Mouse (Mus musculus) urinary bladder, postnatal 14 days (tissue): ENCODE results near the gene Ak7.

Experiments used
- DNase-seq: peaks from one replicate; pipeline ENCODE4 v3.0.0; 2021; ENCODE audit warnings: low spot score

Ak7 gene

DNA sequence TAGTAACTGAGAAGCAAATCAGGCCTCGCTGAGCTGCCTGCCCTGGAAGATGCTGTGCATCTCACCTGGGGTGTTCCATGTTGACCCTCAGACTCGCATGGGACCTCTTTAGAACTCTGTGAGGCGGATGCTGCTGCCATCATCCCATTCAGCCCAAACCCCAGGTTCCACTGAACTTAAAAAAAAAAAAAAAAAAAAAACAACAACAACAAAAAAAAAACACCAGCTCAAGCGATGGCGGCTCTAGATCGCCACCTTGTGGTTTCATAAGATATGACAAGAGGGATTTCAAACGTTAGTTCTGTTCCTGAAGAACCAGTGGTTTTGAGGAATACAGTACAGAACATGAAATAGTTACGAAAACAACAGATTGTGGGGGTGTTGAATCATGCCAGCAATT, 22.2 kb downstream of the Ak7 start:
- peak; percentile 12 for DNase-seq

DNA sequence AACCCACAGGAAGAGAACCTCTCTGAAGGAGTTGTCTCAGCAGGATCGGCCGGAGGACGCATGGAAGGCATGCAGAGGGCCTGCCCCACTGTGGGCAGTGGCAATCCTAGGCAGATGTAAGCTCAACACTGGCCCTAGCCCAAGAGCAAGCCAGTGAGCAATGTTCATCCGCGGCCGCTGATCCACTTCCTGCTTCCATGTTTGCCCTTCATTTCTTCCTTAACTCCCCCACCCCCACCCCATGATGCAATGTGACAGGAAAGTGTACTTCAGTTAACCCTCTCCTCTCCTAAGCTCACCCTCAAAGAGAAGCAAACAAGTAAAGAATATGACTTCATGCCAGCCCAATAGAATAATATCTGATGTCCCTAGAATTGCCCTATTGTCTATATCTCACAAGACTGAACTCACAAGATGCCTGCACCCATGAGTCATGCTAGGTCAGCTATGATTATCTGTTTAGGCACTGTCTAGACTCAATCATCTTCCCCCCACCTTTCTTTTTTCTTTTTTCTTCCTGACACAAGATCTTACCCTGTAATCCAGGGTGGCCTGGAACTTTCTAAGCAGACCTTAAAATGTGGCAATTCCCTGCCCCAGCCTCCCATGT, 25.2 kb downstream of the Ak7 start:
- DNase-seq: no peak

DNA sequence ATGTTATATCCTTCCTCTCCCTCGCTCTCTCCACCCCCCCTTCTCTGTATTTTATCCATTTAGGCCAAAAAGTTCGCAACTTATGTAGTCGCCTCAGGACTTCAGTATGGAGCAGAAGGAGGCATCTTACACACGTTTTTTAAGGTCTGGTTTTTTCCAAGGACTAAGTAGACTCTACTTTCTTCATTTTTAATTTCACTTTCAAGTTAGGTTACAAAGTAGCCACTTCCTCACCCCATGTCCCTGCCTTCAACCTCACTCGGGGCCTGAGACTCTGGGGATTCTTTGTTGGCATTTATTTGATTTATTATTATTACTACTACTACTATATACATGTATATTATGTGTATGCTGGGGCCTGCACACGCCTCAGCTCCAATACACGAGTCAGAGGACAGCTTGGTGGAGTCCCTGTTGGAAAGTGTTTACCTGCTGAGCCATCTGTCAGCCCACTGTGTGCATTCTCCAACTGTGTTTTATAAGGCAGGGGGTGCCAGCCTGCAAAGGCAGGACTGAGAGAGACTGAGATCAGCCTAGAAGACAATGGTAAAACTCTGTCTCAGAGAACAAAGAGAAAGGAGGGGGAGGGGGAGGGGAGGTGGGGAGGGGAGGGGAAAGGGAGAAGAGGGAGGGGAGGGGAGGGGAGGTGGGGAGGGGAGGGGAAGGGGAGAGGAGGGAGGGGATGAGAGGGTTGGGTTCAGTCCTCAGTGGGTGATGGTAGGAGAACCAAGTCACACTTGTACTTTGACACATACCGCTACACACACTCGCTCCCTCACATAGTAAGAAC, 27.8 kb downstream of the Ak7 start:
- no peak for DNase-seq

DNA sequence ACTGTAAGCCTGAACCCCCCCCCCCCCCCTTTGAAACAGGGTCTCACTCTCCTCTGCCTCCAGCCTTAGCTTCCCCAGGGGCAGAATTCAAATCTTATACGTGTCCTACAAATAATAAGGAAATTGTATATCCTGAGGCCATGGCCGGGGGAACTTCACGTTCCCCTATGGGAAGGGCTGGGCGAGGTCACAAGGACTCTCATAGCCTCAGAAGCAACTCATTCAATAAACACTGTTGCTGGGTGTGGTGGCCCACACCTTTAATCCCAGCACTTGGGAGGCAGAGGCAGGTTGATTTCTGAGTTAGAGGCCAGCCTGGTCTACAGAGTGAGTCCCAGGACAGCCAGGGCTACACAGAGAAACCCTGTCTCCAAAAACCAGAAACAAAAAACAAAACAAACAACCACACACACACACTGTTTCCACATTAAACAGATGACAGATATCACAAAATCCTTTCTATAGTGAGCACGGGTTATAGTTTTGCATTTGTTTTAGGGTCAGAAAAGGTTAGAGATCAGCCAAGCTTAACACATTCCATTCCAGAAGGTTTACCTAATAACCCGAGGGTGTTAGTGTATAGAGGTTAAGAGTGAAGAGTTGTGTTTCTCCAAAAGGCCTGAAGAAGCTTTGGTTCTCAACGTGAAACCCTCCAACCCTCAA, 29.6 kb downstream of the Ak7 start:
- DNase-seq: no peak

DNA sequence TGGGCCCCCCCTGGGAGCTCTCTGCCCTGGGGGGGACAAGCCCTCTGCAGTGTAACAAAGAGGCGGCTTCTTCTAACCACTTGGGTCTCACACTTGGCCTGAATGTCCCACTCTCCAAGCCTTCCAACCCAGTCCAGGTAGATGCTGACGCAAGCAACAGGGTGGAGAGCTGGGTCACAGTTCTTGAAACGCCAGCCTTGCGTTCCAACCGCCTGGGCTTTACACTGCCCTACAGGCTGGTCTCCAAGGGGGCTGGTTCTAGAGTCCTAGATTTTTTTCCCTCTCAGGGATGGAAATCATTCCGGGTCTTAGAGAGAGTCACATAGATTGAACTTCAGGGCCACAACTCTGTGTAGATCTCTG, 30.1 kb downstream of the Ak7 start:
- DNase-seq: no peak

DNA sequence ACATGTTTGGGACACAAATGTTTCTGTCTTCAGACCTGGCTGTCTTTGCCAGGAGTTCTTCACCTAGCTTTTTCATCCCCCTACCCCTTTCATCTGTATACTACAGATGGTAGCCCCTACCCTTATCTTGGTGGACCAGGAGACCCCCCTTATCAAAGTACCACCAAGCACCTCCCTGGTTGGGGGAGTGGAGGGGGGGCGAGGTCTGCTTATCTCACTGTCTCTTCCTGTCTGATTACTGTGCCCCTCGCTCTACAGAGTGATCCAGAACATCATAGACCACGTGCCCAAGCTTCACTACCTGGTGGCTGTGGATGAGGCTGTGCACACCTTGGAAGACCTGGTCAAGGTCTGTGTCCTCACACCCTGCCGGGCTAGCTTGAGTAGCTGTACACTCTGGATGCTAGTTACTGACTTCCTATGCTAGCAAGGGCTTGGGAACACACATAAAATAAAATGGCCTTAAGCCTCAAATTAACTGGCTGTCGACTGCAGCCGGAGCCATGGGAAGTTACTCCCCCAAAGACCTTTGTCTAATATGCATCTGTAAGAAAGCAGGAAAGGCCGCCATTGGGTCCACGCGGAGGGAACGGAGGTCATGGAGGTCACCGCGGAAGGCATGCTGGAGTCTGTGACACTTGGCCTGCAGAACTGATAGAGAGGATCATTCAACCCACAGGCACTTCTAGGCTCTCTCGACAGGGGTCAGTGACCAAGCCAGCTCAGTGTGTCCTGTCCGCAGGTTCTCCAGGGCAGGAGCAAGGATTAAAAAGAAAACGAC, 32.7 kb downstream of the Ak7 start:
- no peak for DNase-seq

DNA sequence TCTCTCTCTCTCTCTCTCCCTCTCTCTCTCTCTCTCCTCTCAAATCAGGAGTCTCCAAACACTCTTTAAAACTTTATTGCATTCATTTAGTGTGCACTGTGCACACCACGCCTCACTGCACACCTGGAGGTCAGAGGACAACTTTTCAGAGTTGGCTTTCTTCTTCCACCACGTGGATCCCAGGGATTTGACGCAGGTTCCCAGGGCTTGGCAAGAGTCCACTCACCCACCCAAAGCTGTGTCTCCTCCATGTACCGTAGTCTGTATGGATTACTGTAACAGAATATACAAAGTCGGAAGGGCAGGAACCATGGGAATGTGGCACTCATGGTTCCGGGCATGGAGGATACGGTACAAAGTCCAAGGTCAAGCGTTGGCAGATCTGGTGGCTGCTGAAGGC, 33.9 kb downstream of the Ak7 start:
- no peak for DNase-seq

DNA sequence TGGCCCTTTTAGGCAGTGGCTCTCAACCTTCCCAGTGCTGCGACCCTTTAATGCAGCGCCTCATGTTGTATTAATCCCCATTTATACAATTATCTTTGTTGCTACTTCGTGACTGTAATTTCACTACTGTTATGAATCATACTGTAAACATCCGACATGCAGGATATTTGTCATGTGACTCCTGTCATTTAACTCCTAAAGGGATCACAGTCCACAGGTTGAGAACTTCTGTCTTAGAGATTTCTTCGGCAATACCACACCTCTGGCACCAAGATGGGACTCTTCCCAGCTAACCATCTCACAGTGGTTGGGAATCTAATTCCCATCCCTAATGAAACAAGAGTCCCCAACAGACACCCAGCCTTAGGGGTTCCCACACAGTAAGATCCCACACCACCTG, 42.3 kb downstream of the Ak7 start:
- no peak for DNase-seq

DNA sequence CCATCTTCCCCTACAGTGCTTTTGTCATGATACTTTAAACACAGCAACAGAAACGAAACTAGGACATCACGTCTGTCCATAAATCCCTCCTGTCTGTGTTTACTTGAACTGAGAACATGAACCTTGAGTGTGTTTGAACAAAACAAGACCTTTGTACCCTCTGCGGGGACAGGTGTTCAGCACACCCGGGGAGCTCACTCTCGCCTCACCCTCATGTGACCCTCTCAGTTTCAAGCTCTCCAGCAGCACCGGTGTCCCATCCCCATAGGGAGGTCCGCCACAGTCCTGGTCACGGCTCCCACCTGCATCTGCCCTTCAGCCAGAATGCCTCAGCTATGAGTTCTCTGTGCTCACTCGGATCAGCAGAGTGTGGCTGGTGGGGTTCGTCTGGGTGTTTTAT, 48.0 kb downstream of the Ak7 start:
- no peak for DNase-seq

DNA sequence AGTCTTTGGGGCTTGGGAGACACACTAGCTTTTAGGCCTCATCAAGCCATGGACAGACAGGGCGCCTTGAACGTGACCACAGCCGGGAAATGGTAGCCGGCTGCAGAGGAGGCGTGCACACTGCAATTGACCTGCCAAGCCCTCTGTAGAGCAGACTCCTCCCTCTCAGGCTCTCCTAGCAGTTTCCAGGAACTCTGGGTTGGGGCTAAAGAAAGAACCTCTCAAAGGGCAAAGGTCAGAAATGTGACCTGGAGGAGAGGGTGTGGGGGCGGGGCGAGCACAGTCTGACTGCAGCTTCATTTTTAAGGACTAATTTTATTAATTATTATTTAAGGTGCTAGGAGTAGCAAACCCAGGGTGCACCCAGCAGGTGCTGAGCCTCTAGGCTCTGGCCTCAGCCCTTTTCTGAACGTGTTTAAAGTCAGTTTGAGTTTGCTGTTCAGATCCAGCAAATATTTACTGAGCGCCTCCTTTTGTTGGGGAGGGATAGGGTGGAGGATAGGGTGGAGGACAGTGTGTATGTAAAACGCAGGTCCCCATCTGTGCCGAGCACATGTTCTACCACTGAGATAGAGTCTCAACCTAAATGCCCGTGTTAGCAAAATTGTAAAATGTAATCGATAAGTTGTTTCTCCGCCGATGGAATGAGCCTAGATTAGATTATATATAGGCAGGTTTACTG, 52.2 kb downstream of the Ak7 start:
- no peak for DNase-seq

DNA sequence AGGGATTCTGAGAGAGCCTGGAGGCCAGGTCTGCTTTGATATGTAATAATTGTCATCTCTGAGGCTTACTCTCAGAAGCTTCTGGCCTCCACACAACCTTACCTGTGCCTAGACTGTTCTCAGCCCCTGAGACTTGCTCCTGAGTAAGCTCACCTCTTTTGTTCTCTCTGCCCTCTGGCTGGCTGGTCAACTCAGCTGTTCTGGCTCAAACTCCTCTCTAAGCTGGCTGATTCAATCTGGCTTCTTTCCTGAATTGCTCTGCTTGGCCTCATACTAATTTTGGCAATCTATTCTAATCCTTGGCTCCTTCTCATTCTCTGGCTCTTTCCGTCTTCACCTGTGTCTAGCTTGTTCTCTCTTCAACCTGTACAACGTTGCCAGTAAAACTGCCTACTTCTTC, 53.1 kb downstream of the Ak7 start:
- no peak for DNase-seq

DNA sequence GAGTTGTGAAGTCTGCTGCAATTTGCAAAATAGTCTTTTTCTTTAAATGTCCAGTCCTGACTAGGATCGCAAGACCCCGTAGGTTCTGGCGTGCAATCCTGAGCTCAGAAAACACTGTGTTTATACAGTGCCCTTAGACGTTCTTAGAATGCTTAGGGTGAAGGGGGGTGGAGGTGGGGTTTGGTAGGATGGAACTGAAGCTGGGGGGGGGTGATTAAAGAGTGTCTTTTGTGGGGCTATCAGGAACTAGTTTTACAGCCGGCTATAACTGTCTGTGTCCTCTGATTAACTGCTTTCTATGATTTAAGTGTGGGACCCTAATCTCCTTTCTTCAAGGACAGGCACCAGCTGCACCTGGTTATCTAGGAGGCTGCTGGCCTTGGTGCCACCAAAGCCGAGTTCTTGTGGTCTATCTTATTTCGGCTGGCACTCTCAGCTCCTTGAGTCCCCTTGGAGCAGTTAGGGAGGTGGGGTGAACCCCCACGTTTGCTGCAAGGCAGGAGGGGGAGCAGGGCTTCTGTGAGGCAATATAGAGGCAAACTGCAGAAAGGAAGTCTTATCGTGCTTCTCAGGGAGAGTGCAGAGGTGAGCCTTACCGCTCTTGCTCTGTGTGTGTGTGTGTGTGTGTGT, 54.2 kb downstream of the Ak7 start:
- no peak for DNase-seq

DNA sequence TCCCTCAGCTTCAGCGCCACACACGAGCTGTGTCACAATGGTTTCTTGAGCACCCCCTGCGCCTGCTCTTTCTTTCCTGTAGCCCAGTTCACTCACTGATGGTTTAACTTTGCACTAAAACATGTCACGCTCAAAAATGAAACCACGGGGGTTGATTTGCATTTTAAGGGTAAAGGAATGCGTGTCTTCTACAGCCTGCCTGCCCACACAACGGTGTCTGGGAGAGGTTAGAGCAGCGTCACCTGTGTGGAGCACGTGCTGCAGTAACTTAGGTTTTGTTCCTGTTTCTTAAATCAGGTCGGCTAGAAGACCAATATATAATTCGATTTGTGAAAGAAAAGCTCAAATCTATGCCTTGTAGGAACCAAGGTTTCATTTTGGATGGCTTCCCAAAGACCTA, 55.4 kb downstream of the Ak7 start:
- DNase-seq: no peak

DNA sequence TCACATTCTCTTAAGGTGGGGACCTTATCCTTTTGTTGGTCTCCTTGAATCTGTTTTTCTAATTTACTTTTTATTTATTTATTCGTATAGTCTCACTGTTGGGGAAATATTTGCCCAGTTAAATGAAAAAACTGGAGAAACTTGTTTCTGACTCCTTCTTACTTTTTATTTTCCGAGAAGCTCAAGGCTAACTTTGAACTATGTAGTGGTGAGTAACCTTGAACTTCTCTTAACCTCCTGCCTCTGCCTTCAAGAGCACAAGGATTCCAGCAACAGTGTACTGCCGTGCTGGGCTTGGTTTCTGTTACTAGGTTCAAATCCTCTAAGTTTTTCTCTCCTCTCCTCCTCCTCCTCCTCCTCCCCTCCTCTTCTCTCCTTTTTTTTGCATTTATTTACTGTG, 55.9 kb downstream of the Ak7 start:
- no peak for DNase-seq

DNA sequence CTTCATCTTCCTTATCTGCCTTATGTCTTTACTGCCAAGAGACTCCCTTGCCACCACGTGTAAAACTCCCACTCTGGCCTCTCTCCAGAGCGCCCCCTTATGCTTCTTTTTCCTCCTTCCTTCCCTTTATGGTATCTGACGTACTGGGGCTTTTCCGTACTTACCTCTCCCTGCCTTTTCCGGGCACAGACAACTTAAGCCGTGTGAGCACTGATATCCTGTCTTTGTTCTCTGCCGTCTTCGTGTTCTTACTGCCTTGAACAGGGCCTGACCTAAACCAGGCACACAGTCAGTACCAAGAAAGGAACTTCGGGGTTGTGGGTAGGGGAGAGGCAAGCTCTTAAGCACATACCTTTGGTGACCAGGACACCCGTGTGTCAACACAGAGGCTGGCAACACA, 63.9 kb downstream of the Ak7 start:
- DNase-seq: no peak

DNA sequence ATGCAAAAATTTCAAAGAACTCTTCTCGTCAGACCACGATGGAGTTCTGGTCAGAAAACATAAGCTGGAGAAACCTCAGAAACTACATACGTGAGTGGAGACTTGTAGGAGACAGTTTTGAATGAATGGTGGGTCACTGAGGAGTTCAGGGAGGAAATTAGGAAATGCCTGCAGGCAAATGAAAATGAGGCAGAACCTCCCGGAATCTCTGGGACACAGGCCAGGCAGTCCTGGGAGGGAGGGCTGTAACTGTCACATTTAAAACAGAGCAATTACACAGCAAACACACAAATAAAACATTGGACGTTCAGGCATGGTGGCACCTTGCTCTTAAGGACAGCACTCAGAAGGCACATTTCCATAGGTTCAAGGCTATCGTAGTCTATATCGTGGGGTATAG, 69.1 kb downstream of the Ak7 start:
- DNase-seq: peak; percentile 12

DNA sequence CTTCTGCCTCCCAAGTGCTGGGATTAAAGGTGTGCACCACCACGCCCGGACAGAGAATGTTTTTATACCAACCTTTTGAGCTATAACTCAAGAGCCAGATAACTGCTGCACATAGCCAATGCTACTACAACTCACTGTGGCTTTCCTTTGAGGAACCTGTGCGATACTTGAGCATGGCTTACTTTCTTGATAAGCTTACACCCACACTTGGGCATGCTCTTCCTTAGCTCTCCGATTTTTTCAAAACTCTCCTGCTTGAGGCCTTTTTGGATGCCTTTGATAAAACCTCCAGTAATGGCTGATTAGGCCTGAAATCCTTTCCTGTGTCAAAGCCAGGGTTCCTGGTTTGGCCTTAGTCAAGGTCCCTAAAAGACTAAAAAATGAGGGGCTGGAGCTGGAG, 71.9 kb downstream of the Ak7 start:
- DNase-seq: no peak

DNA sequence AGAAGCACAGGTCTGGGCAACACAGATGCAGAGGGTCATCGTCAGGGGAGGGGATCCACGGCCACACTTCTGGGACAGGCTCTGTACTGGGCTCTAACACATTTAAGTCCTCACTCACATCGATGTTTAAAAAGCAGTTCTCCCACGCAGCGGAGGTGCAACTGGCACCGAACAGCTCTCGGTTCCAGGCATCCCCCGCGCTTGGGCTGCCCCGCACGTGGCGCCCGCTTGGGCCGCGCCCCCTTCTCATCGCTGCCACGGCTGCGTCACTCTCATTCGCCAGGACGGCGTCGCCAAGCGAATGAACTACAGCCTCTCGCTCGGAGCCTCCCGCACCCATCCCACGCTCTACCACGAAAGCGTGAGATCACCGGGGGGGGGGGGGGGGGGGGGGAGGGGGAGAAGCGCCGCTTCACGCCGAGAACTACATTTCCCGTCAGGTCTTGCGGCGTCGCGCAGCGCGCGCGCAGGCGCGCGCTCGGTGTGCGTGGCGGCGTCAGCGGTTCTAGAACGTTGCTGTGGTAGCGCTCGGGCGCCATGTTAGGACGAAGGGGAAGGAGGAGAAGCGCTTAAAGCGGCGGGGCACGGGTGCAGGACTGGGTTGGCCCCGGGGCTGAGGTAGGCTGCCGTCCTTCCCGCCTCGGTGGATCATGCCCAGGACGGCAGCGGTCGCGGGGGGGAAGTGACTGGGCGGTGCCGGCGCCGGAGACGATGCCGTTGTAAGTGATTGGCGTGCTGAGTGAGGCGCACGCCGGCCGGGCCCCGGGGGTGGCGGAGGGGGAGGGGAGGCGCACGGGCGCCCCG, 78.6 kb downstream of the Ak7 start, which contains the start of gene Papola:
TSS of gene Papola (plus strand) at position 499 of the 804 bp plus-strand sequence.
- DNase-seq: peak; percentile 88

DNA sequence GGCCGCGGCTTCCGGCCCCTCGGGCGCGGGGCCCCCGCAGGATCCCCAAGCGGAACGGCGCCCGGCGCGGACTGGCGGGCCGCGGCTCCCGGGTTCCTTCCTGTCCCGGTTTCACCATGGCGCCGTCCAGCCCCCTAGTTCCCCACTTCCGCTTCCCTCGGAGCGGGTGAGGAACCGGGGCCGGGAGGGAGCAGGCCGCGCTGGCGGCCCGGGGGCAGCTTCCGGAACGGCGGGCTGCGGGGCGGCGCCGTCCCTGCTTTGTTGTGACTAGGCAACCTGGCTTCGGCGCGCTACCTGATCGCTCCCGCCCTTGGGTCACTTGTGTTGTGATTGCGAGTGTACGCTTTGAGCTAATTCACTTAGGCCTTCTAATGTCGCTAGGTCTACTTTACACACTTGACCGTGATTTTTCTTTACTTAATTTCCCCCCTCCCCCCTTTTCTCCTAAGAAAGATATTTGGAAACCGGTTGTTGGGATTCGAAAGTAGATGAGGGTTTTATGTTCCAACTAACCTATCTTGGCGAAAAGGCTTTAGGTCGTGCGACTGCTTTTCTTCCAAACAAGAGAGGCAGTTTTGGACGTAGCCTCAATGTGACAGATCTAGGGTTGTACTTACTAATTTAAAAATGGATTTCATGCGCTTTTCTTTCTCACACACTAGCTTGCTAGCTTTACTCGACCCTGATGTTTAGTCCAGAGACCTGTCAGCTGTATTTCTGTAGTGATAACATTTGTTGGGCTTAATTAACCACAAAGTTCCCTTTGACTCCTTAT, 79.4 kb downstream of the Ak7 start:
- DNase-seq: peak; percentile 75

DNA sequence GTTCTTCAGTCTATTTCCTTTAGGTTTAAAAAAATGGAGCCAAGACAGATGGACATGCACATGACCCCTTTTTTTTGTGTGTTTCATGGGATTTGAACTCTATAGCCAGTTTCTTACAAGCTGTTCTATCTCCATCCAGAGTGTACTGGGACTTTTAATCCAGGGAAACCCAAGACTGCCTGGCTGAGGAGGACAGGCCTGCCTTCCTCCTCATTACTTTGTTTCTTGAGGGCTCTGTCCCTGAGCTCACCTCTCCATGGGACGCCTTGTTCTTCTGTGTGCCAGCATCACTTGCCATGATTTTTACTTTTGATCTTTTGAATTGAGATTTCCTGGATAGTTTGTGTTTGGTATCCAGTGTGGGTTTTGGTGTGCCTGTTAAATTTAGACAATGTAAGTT, 80.3 kb downstream of the Ak7 start:
- no peak for DNase-seq
